Mouse (Mus musculus) bone marrow macrophage, adult 2 months (primary cell): ENCODE data around the gene Tmtc2.

Experiments used
- CTCF ChIP-seq: IDR thresholded peaks from 2 replicates; pipeline ENCODE4 v1.5.1; 2012; ENCODE audit warnings: low read depth, mild to moderate bottlenecking, low read length, moderate library complexity
- POLR2A ChIP-seq: IDR thresholded peaks from 2 replicates; pipeline ENCODE4 v1.6.1; 2012; ENCODE audit warnings: mild to moderate bottlenecking, low read depth, low read length, borderline replicate concordance

GRCm38 (mm10) chr10:105425052-105425451, 149.2 kb downstream of the Tmtc2 start:
- TF ChIP-seq CTCF (no peak), POLR2A (no peak)
